Mouse (Mus musculus) liver, adult 2 months (tissue): ENCODE results near the gene Myadml2.

Source experiments
- CTCF ChIP-seq: fragments of 200-500 bp; IDR thresholded peaks from 2 replicates; pipeline ENCODE4 v1.5.1; 2011; ENCODE audit warnings: low read depth, low read length, control low read depth
- POLR2A ChIP-seq: fragments of 200-500 bp; IDR thresholded peaks from 2 replicates; pipeline ENCODE4 v1.6.1; 2011; ENCODE audit warnings: low read length, control low read depth; ENCODE audit not compliant: insufficient read depth; ENCODE audit errors: extremely low read depth

DNA sequence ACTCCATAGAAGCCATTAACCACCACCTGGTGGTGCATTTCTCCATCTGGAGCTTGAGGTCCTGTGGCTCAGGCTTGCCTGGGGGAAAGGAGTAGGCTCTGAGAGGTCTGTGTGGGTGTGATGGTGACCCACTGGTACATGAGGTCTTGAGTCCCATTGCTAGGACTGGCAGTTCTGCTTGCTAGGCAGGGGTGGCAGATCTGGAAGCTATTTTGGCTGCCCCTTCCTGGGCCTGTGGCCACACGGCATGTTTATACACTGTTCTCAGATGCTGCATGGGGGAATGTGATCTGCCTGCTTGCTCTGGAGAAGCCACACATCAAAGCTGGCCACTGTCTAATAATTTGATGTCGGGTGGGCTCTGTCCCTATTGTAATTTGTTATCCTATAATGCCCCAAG lies 36.1 kb upstream of the Myadml2 start:
- TF ChIP-seq CTCF (no peak), POLR2A (no peak)
